Mouse (Mus musculus): Measurements from ENCODE around the gene Tpi1. TPM values are rescaled to one million over a fixed set of nuclear protein-coding genes. Genes with fewer than 3 reads are reported as not detected.

Tpi1 gene
- polyA plus RNA-seq, 1 experiment from 2014 or later, result 721 TPM

DNA sequence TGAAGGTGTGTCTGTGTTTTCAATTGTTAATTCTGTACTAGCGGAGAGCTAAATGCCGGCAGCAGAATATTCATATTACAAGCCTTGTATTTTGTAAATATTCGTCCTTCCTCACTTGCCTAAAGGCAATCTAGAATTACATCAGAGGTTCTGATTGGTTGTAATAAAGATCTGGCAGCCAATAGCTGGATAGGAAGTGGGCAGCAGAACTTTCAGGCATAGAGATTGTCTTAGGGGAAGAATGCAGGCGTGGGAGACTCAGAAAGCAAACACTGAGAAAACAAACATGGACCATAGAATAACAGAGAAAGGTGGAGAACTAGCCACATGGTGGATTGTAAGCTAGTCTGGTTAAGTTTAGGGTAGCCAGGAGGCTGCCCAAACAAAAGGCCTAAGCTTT, 24.0 kb downstream of the Tpi1 start:
- H3K27ac ChIP-seq (replicated peaks; ENCODE audit: low read depth, low read length), result no peak overlapping the region
- no peaks in the 10 kb centered on the region for H3K27me3 ChIP-seq (ENCODE audit: control insufficient read depth, insufficient read depth, low read length)
- H3K9ac ChIP-seq (replicated peaks; ENCODE audit: low read length), result no peak overlapping the region
- H3K36me3 ChIP-seq (replicated peaks; ENCODE audit: control insufficient read depth, insufficient read depth, low read depth, low read length), result no peaks in the 10 kb centered on the region
- no peaks in the 10 kb centered on the region for H3K9me3 ChIP-seq (replicated peaks; ENCODE audit: control insufficient read depth, low read length)
- ATAC-seq (replicated peaks; ENCODE audit: insufficient number of reproducible peaks, low FRiP score, low TSS enrichment, low read depth) (no peak), DNase-seq (ENCODE audit: low spot score) (no peak)
- 58% methylated on average over 4 of the region's 4 CpGs for WGBS
- no peak overlapping the region for H3K4me3 ChIP-seq (ENCODE audit: low read depth, low read length)
- H3K4me1 ChIP-seq (ENCODE audit: control insufficient read depth, insufficient read depth, low read length), result no peaks in the 10 kb centered on the region
- no peak overlapping the region for H3K4me2 ChIP-seq (ENCODE audit: low read depth, low read length)

DNA sequence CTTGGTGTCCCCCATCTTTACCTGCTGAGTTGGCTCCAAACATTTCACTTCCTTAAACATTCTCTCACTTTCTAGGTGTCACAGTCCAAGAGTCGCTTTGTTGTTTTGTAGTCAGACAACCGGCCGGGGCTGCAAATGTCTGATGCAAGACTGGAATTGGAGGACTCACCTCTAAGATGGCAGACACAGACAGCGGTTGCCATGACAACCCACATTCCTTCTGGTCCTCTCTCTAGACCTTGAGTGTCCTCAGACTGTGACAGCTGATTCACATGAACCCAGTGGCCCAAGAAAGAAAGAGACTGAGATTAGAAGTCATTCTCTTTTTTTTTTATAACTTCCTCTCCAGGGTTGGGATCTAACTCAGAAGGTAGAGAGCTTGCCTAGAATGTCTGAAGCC, 24.6 kb downstream of the Tpi1 start:
- Histone ChIP-seq H3K27ac (replicated peaks; ENCODE audit: low read depth, low read length) (no peak overlapping the region), H3K4me3 (ENCODE audit: low read depth, low read length) (no peak overlapping the region), H3K4me2 (ENCODE audit: low read depth, low read length) (no peak overlapping the region), H3K9ac (replicated peaks; ENCODE audit: low read length) (no peak overlapping the region), H3K4me1 (ENCODE audit: control insufficient read depth, insufficient read depth, low read length) (no peaks in the 10 kb centered on the region), H3K27me3 (ENCODE audit: control insufficient read depth, insufficient read depth, low read length) (no peaks in the 10 kb centered on the region), H3K36me3 (replicated peaks; ENCODE audit: control insufficient read depth, insufficient read depth, low read depth, low read length) (no peaks in the 10 kb centered on the region), H3K9me3 (replicated peaks; ENCODE audit: control insufficient read depth, low read length) (no peaks in the 10 kb centered on the region)
- ATAC-seq (replicated peaks; ENCODE audit: insufficient number of reproducible peaks, low FRiP score, low TSS enrichment, low read depth) (no peak), DNase-seq (ENCODE audit: low spot score) (no peak)
- WGBS, result 84% methylated on average over 4 of the region's 4 CpGs

DNA sequence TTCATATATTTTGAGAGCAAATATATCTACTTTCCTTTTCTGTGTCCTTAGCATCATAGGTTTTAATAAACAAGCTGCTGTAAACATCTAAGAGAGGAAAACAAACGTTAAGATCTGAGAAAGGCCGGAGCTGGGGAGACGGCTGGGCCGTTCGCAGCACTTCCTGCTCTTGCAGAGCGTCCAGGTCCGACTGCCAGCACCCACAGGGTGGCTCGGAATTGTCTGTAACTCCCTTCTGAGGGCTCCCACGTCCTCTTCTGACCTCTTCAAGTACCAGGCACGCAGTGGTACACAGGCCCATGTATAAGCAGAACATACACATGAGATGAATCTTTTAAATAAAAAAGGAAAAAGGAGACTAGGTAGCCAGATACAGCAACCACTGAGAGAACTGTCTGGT, 26.4 kb downstream of the Tpi1 start:
- no peak for DNase-seq (ENCODE audit: low spot score)
- no peaks in the 10 kb centered on the region for H3K27me3 ChIP-seq (ENCODE audit: control insufficient read depth, insufficient read depth, low read length)
- no peaks in the 10 kb centered on the region for H3K4me1 ChIP-seq (ENCODE audit: control insufficient read depth, insufficient read depth, low read length)
- no peak overlapping the region for H3K27ac ChIP-seq (replicated peaks; ENCODE audit: low read depth, low read length)
- 77% methylated on average over 10 of the region's 10 CpGs for WGBS
- ATAC-seq (replicated peaks; ENCODE audit: insufficient number of reproducible peaks, low FRiP score, low TSS enrichment, low read depth), result no peak
- no peak overlapping the region for H3K9ac ChIP-seq (replicated peaks; ENCODE audit: low read length)
- no peak overlapping the region for H3K4me2 ChIP-seq (ENCODE audit: low read depth, low read length)
- no peaks in the 10 kb centered on the region for H3K9me3 ChIP-seq (replicated peaks; ENCODE audit: control insufficient read depth, low read length)
- no peaks in the 10 kb centered on the region for H3K36me3 ChIP-seq (replicated peaks; ENCODE audit: control insufficient read depth, insufficient read depth, low read depth, low read length)
- no peak overlapping the region for H3K4me3 ChIP-seq (ENCODE audit: low read depth, low read length)

DNA sequence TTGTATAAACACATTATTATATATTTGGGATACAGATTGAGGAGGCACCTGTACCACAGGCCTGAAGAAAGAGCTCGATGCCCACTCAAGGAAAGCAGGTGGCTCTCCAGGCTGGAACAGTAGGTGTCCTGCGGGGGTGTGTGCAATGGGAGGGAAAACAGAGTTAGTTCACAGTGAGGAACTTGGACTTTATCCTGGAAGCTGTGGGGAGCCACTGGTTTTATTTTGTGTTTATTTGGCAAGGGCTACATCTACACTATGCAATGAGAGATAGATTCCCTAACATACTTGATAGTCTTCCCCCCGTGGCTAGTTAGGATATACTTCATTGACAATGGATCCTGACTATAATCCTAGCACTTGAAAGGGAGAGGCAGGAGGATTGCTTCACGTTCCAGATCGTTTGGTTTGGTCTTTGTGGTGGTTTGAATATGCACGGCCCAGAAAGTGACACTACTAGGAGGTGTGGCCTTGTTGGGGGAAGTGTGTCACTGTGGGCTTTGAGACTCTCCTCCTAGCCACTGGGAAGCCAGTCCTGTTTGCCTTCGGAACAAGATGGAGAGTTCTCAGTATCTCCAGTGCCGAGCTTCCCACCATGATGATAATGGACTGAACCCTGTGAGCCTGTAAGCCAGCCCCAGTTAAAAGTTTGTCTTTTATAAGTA, 27.2 kb downstream of the Tpi1 start:
- Histone ChIP-seq H3K4me3 (ENCODE audit: low read depth, low read length) (no peak overlapping the region), H3K36me3 (replicated peaks; ENCODE audit: control insufficient read depth, insufficient read depth, low read depth, low read length) (no peaks in the 10 kb centered on the region), H3K4me1 (ENCODE audit: control insufficient read depth, insufficient read depth, low read length) (0 out of 2 replicates have a peak, but pooled peaks cover 4% of the 10 kb centered on the region), H3K9me3 (replicated peaks; ENCODE audit: control insufficient read depth, low read length) (no peaks in the 10 kb centered on the region), H3K27me3 (ENCODE audit: control insufficient read depth, insufficient read depth, low read length) (no peaks in the 10 kb centered on the region), H3K9ac (replicated peaks; ENCODE audit: low read length) (no peak overlapping the region), H3K4me2 (ENCODE audit: low read depth, low read length) (no peak overlapping the region), H3K27ac (replicated peaks; ENCODE audit: low read depth, low read length) (no peak overlapping the region)
- no peak for ATAC-seq (replicated peaks; ENCODE audit: insufficient number of reproducible peaks, low FRiP score, low TSS enrichment, low read depth)
- DNase-seq (ENCODE audit: low spot score), result no peak
- WGBS, result 65% methylated on average over 8 of the region's 8 CpGs

DNA sequence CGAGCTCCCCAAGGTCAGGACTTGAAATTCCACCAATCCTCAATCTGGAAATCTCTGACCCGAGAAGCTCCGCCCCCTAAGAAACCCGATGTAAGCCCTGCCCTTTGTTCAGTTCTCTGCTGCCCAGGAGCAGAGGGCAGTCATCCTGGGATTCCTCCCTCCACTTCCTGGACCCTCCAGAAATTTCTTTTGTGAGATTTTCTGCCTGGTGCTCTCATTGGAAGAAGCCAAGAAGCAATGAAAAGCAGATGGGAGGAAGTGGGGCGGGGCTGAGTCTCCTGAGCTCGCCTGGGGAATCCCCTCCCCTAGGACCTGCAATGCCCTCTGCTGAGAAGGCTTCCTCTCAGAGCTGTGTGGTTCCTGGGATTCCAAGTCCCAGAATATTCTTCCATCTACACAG, 31.7 kb downstream of the Tpi1 start:
- peaks cover 4% of the 10 kb centered on the region; the same call in 1 of the 2 replicates for H3K4me1 ChIP-seq (ENCODE audit: control insufficient read depth, insufficient read depth, low read length)

DNA sequence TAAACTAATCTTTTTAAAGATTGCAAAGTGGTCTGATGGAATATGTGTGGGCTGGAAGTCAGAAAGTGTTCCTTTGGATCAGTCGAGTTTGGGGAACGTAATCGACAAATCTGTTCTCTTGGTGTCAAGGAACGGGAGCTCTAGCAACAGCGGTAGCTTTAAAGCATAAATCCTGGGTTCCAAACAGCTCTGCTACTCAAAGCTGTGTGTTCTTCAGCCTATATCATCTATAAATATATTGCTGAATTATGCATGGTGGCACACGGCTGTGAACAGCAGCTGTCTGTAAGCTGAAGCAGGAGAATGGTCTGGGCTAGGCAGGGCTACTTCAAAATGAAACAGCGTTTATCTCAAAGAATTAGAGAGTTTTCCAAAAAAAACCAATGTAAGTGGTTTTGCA, 33.2 kb downstream of the Tpi1 start:
- H3K9ac ChIP-seq (replicated peaks; ENCODE audit: low read length), result no peak overlapping the region
- H3K27ac ChIP-seq (replicated peaks; ENCODE audit: low read depth, low read length), result no peak overlapping the region
- H3K27me3 ChIP-seq (ENCODE audit: control insufficient read depth, insufficient read depth, low read length), result peaks cover 2% of the 10 kb centered on the region
- H3K4me2 ChIP-seq (ENCODE audit: low read depth, low read length), result no peak overlapping the region
- 90% methylated on average over 7 of the region's 7 CpGs for WGBS
- ATAC-seq (replicated peaks; ENCODE audit: insufficient number of reproducible peaks, low FRiP score, low TSS enrichment, low read depth), result no peak
- no peak for DNase-seq (ENCODE audit: low spot score)
- no peaks in the 10 kb centered on the region for H3K36me3 ChIP-seq (replicated peaks; ENCODE audit: control insufficient read depth, insufficient read depth, low read depth, low read length)
- H3K4me3 ChIP-seq (ENCODE audit: low read depth, low read length), result no peak overlapping the region
- peaks cover 4% of the 10 kb centered on the region; the same call in 1 of the 2 replicates for H3K4me1 ChIP-seq (ENCODE audit: control insufficient read depth, insufficient read depth, low read length)
- no peaks in the 10 kb centered on the region for H3K9me3 ChIP-seq (replicated peaks; ENCODE audit: control insufficient read depth, low read length)

More for the DNA sequence above, 31.7 kb downstream of the Tpi1 start:
- DNase-seq (ENCODE audit: low spot score) (peak; percentile 85), ATAC-seq (replicated peaks; ENCODE audit: insufficient number of reproducible peaks, low FRiP score, low TSS enrichment, low read depth) (0 out of 2 replicates have a peak, but pooled peaks have one; percentile 15)
- Histone ChIP-seq H3K4me3 (ENCODE audit: low read depth, low read length) (no peak overlapping the region), H3K27me3 (ENCODE audit: control insufficient read depth, insufficient read depth, low read length) (peaks cover 2% of the 10 kb centered on the region), H3K4me2 (ENCODE audit: low read depth, low read length) (peak overlapping the region; percentile 13; the same call in 1 of the 2 replicates), H3K27ac (replicated peaks; ENCODE audit: low read depth, low read length) (no peak overlapping the region; the same call in 1 of the 2 replicates), H3K36me3 (replicated peaks; ENCODE audit: control insufficient read depth, insufficient read depth, low read depth, low read length) (no peaks in the 10 kb centered on the region), H3K9me3 (replicated peaks; ENCODE audit: control insufficient read depth, low read length) (no peaks in the 10 kb centered on the region), H3K9ac (replicated peaks; ENCODE audit: low read length) (no peak overlapping the region; the same call in 1 of the 2 replicates)
- 12% methylated on average over 6 of the region's 6 CpGs for WGBS

DNA sequence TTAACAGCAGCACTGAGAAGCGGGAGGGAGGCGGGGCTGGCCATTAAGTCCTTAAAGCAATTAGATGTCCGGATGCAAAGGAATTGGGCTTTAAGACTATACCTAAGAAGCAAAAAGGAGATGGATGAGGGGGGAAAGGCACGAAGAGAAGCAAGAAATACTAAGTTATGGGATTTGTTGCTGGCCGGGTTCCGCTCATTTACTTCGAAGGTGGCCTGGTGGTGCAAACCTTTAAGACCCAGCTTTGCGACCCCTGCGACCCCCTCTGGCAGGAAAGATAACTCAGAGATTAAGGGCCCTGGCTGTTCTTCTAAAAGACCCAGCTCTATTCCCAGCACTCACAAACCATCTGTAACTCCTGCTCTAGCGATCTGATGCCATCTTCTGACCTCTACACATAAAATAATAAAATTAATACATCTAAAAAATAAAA, 34.1 kb downstream of the Tpi1 start:
- no peak for ATAC-seq (replicated peaks; ENCODE audit: insufficient number of reproducible peaks, low FRiP score, low TSS enrichment, low read depth)
- no peak for DNase-seq (ENCODE audit: low spot score)
- H3K4me1 ChIP-seq (ENCODE audit: control insufficient read depth, insufficient read depth, low read length), result peaks cover 4% of the 10 kb centered on the region; the same call in 1 of the 2 replicates
- no peaks in the 10 kb centered on the region for H3K9me3 ChIP-seq (replicated peaks; ENCODE audit: control insufficient read depth, low read length)
- peak overlapping the region; percentile 29; the same call in 1 of the 2 replicates for H3K9ac ChIP-seq (replicated peaks; ENCODE audit: low read length)
- H3K36me3 ChIP-seq (replicated peaks; ENCODE audit: control insufficient read depth, insufficient read depth, low read depth, low read length), result no peaks in the 10 kb centered on the region
- 6% methylated on average over 10 of the region's 10 CpGs for WGBS
- peak overlapping the region; percentile 47 for H3K4me2 ChIP-seq (ENCODE audit: low read depth, low read length)
- peaks cover 2% of the 10 kb centered on the region for H3K27me3 ChIP-seq (ENCODE audit: control insufficient read depth, insufficient read depth, low read length)
- H3K27ac ChIP-seq (replicated peaks; ENCODE audit: low read depth, low read length), result no peak overlapping the region
- peak overlapping the region; percentile 22 for H3K4me3 ChIP-seq (ENCODE audit: low read depth, low read length)

DNA sequence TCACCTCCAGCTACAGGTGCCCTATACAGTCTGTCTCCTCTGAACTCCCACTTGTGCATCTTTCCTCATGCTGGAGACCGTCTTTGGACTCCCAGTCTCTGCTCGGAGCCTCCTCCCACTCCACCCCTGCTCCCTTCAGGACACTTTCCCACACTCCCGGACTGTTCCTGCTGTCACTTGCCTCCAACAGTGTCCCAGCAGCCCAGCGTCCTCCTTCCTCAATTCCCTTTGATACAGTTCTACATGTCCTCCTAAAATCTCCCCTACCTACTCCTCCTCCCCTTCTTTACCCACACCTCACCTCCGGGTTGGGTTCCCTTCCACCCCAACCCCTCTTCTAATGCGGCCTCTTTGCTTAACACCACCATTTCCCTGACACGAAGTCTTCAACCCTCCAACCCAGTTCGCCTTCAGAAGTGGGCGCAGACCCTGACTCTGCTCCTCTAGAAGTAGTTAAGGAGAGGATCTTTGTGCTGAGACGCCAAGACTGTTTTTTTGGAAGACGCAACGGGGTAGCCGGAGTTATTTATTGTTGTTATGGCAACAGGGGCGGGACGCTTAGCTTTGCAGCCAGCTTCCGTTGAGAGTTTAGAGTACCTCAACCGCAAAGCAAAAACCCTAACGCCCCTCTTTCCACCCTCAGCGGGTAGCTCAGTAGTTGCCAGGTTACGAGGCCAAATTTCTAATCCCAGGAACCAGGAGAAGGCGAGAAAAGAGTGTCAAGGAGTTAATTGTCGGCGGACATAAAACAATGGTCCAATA, 34.7 kb downstream of the Tpi1 start, which contains the start of gene Lrrc23:
Lrrc23 (minus strand) TSS at position 506 of the 762 bp plus-strand sequence.
- Histone ChIP-seq H3K27ac (replicated peaks; ENCODE audit: low read depth, low read length) (no peak within 1 kb of the TSS), H3K4me3 (ENCODE audit: low read depth, low read length) (peak within 1 kb of the TSS; percentile 22), H3K9me3 (replicated peaks; ENCODE audit: control insufficient read depth, low read length) (no peaks in the 10 kb centered on the region), H3K4me2 (ENCODE audit: low read depth, low read length) (peak within 1 kb of the TSS; percentile 47), H3K9ac (replicated peaks; ENCODE audit: low read length) (peak within 1 kb of the TSS; percentile 29; the same call in 1 of the 2 replicates), H3K36me3 (replicated peaks; ENCODE audit: control insufficient read depth, insufficient read depth, low read depth, low read length) (no peaks in the 10 kb centered on the region), H3K27me3 (ENCODE audit: control insufficient read depth, insufficient read depth, low read length) (peaks cover 2% of the 10 kb centered on the region), H3K4me1 (ENCODE audit: control insufficient read depth, insufficient read depth, low read length) (peaks cover 4% of the 10 kb centered on the region; the same call in 1 of the 2 replicates)
- ATAC-seq (replicated peaks; ENCODE audit: insufficient number of reproducible peaks, low FRiP score, low TSS enrichment, low read depth) (no peak; the same call in 1 of the 2 replicates), DNase-seq (ENCODE audit: low spot score) (peak; percentile 82)
- 2% methylated on average over 23 of the region's 23 CpGs for WGBS

Measured in embryonic facial prominence, embryonic 11.5 days (tissue).